Mouse (Mus musculus): ENCODE measurements around the gene Fbxo31.

Fbxo31 gene

GRCm38 (mm10) chr8:121550056-121550455 is 28.6 kb downstream of the Fbxo31 start:
- peak; percentile 1 for DNase-seq

GRCm38 (mm10) chr8:121547132-121547531 is 31.5 kb downstream of the Fbxo31 start:
- DNase-seq, result peak; percentile 72

- DNase-seq, result no peak
Observed at GRCm38 (mm10) chr8:121544936-121545335, 33.7 kb downstream of the Fbxo31 start.

- DNase-seq, result no peak
Observed at GRCm38 (mm10) chr8:121544276-121544785, 34.3 kb downstream of the Fbxo31 start, which contains the start of gene 1700018B08Rik. Gene 1700018B08Rik, minus strand, starts transcription at chr8:121544320.

- DNase-seq, result no peak
Observed at GRCm38 (mm10) chr8:121542901-121543300, 35.7 kb downstream of the Fbxo31 start.

- no peak for DNase-seq
Observed at GRCm38 (mm10) chr8:121541862-121542261, 36.7 kb downstream of the Fbxo31 start.

GRCm38 (mm10) chr8:121532381-121532780 is 46.2 kb downstream of the Fbxo31 start:
- DNase-seq, result no peak

- DNase-seq, result no peak
Observed at GRCm38 (mm10) chr8:121530639-121531038, 48.0 kb downstream of the Fbxo31 start.

GRCm38 (mm10) chr8:121528790-121529189 is 49.8 kb downstream of the Fbxo31 start:
- no peak for DNase-seq

GRCm38 (mm10) chr8:121527751-121528150 is 50.9 kb downstream of the Fbxo31 start:
- no peak for DNase-seq

- DNase-seq, result no peak
Observed at GRCm38 (mm10) chr8:121526811-121527550, 51.6 kb downstream of the Fbxo31 start.

- no peak for DNase-seq
Observed at GRCm38 (mm10) chr8:121525111-121525818, 53.3 kb downstream of the Fbxo31 start.

- peak; percentile 56 for DNase-seq
Observed at GRCm38 (mm10) chr8:121513429-121513828, 65.2 kb downstream of the Fbxo31 start.

- DNase-seq, result no peak
Observed at GRCm38 (mm10) chr8:121511751-121512150, 66.9 kb downstream of the Fbxo31 start.

All from cerebellum, adult 11-12 months (tissue).